Mouse (Mus musculus) heart, postnatal 0 days (tissue): ENCODE data around the gene Tbx4.

Experiments used
- CTCF ChIP-seq: IDR thresholded peaks from 2 replicates; pipeline ENCODE4 v1.5.1; 2016; ENCODE audit warnings: antibody characterized with exemption, control low read depth, low read depth
- EP300 ChIP-seq: IDR thresholded peaks from 2 replicates; pipeline ENCODE4 v1.6.1; 2016; ENCODE audit warnings: antibody characterized with exemption, low read depth

GRCm38 (mm10) chr11:85849037-85849436 lies 37.2 kb upstream of the Tbx4 start:
- TF ChIP-seq CTCF (peak; percentile 94), EP300 (no peak)
